Mouse (Mus musculus): Measurements from ENCODE around the gene Aldh3a2. TPM values are rescaled to one million over a fixed set of nuclear protein-coding genes. Genes with fewer than 3 reads are reported as not detected.

Aldh3a2 gene
- polyA plus RNA-seq, 1 experiment: 15.8 TPM

DNA sequence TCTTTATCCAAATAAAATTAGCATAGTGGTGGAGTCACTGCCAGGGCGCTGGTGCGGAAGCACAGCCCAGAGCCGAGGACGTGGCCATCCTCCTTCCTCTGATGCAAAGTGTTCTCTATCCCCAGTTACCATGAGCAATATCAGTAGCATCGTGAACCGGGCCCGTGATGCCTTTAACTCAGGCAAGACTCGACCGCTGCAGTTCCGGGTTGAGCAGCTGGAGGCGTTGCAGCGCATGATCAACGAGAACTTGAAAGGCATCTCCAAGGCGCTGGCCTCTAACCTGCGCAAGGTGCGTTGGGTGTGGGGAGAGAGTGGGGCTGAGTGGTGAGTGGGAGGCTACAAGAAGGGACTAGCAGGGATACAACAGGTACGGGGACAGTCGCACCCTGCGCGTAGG lies 55.2 kb downstream of the Aldh3a2 start:
- no peaks in the 10 kb centered on the region for H3K27me3 ChIP-seq (ENCODE audit: control insufficient read depth, insufficient read depth, insufficient read length)
- no peaks in the 10 kb centered on the region for H3K79me3 ChIP-seq (ENCODE audit: low read depth)
- no peak overlapping the region for H3K4me3 ChIP-seq (ENCODE audit: insufficient read depth, poor library complexity, severe bottlenecking)
- no peak for TF ChIP-seq FOSL1 (IDR thresholded peaks at IDR 0.05; ENCODE audit: insufficient read depth, low read length, poor library complexity, severe bottlenecking)
- TF ChIP-seq MYOG (IDR thresholded peaks at IDR 0.05; ENCODE audit: control insufficient read depth, extremely low read depth, insufficient read length): no peak
- no peak for TF ChIP-seq CEBPB (IDR thresholded peaks at IDR 0.05; ENCODE audit: low read depth)
- TF ChIP-seq USF1 (IDR thresholded peaks at IDR 0.05; ENCODE audit: low read depth): no peak
- no peak for TF ChIP-seq MAX (IDR thresholded peaks at IDR 0.05)
- no peak for TF ChIP-seq CTCF (IDR thresholded peaks at IDR 0.05; ENCODE audit: control insufficient read depth, insufficient read depth, insufficient read length)
- TF ChIP-seq MYOD1 (IDR thresholded peaks at IDR 0.05; ENCODE audit: control insufficient read depth, insufficient read length, low read depth): no peak
- no peaks in the 10 kb centered on the region for H3K79me2 ChIP-seq (ENCODE audit: control insufficient read depth, insufficient read depth)
- no peaks in the 10 kb centered on the region for H3K36me3 ChIP-seq (ENCODE audit: control insufficient read depth, insufficient read depth)
- H3ac ChIP-seq (ENCODE audit: control insufficient read depth, insufficient read length, low read depth): no peak overlapping the region

DNA sequence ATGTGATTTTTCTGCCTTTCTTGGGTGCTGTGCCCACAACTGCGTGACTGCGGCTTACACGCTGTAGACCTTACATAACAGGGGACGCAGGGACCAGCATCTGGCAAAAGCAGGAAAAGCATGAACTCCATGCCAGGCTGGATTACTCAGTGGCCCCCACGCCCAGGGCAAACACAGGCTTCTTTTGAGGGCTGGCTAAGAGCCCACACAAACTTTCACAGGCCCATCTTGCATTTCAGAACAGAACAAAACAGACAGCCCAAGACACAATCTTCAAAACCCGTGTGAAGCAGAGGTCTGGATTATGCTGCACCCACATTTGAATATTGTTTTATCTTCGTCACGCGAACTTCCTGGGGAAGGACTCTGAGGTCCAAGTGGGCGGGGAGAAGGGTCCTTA lies 58.9 kb downstream of the Aldh3a2 start:
- Histone ChIP-seq H3ac (ENCODE audit: control insufficient read depth, insufficient read length, low read depth) (no peak overlapping the region), H3K27me3 (ENCODE audit: control insufficient read depth, insufficient read depth, insufficient read length) (no peaks in the 10 kb centered on the region), H3K79me2 (ENCODE audit: control insufficient read depth, insufficient read depth) (no peaks in the 10 kb centered on the region), H3K79me3 (ENCODE audit: low read depth) (no peaks in the 10 kb centered on the region), H3K36me3 (ENCODE audit: control insufficient read depth, insufficient read depth) (no peaks in the 10 kb centered on the region), H3K4me3 (ENCODE audit: insufficient read depth, poor library complexity, severe bottlenecking) (no peak overlapping the region)
- no peak for TF ChIP-seq MYOD1 (IDR thresholded peaks at IDR 0.05; ENCODE audit: control insufficient read depth, insufficient read length, low read depth)
- peak; percentile 76 for TF ChIP-seq MAX (IDR thresholded peaks at IDR 0.05)
- no peak for TF ChIP-seq FOSL1 (IDR thresholded peaks at IDR 0.05; ENCODE audit: insufficient read depth, low read length, poor library complexity, severe bottlenecking)

DNA sequence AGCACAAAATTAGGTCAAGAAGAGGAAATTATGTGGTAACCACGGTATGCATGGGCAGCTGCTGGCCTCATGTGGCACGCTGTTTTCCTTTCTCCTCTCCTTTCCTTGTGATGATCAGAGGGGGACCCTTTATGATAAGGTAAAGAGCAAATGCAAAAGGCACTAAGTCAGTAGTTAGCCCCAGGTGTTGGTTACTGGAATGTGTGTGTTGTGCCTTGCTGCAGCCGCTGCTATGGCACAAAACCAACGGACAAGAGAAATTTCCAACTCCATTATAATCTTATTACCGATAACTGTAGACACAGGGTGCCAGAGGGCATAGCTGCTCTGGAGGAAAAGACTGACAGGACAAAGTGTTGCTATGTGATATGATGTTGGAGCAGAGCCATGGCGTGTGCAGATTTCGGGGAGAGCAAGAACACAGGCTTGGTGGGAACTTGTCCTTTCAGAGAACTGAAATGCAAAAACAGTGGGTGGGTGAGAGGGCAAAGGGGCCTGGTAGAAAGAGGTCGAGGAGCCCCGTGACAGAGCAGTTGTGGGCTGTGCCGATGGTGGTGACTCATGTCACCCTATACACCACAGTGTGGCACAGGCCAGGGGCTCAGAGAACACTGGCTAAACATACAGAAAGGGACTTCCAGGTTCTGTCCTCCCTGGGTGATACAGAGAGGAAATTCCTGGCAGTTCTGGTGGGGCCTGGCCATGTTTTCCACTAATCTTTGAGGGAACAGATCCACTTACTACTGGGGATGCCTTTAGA lies 59.6 kb downstream of the Aldh3a2 start, which contains the start of gene Aldh3a1:
Aldh3a1 (plus strand) TSS at position 51 of the 760 bp plus-strand sequence.
- Histone ChIP-seq H3ac (ENCODE audit: control insufficient read depth, insufficient read length, low read depth) (no peak within 1 kb of the TSS), H3K4me3 (ENCODE audit: insufficient read depth, poor library complexity, severe bottlenecking) (no peak within 1 kb of the TSS), H3K36me3 (ENCODE audit: control insufficient read depth, insufficient read depth) (no peaks in the 10 kb centered on the region), H3K27me3 (ENCODE audit: control insufficient read depth, insufficient read depth, insufficient read length) (no peaks in the 10 kb centered on the region), H3K79me2 (ENCODE audit: control insufficient read depth, insufficient read depth) (no peaks in the 10 kb centered on the region), H3K79me3 (ENCODE audit: low read depth) (no peaks in the 10 kb centered on the region)
- TF ChIP-seq CEBPB (IDR thresholded peaks at IDR 0.05; ENCODE audit: low read depth) (no peak), FOSL1 (IDR thresholded peaks at IDR 0.05; ENCODE audit: insufficient read depth, low read length, poor library complexity, severe bottlenecking) (no peak), CTCF (IDR thresholded peaks at IDR 0.05; ENCODE audit: control insufficient read depth, insufficient read depth, insufficient read length) (no peak), USF1 (IDR thresholded peaks at IDR 0.05; ENCODE audit: low read depth) (peak; percentile 27), MAX (IDR thresholded peaks at IDR 0.05) (no peak), MYOG (IDR thresholded peaks at IDR 0.05; ENCODE audit: control insufficient read depth, extremely low read depth, insufficient read length) (no peak)

DNA sequence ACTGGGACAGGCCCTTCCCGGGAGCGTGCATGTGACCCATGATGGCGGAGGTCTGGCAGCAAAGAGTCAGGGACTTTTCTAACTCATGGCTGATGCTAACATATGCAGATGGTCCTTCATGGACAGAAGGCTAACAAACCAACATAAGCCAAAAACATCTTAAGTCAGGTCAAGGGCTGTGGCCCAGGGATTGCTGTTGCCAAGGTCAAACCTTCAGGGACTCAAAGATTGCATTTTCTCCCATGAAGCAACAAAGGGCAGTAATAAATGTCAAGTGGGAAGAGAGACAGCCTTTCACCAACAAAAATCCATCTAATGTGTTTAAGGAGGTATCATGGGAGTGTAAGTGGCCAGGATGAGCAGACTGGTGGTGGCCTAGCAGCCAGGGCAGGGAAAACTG lies 61.1 kb downstream of the Aldh3a2 start:
- no peak overlapping the region for H3K4me3 ChIP-seq (ENCODE audit: insufficient read depth, poor library complexity, severe bottlenecking)
- no peaks in the 10 kb centered on the region for H3K36me3 ChIP-seq (ENCODE audit: control insufficient read depth, insufficient read depth)
- H3K27me3 ChIP-seq (ENCODE audit: control insufficient read depth, insufficient read depth, insufficient read length): no peaks in the 10 kb centered on the region
- no peak for TF ChIP-seq CEBPB (IDR thresholded peaks at IDR 0.05; ENCODE audit: low read depth)
- TF ChIP-seq CTCF (IDR thresholded peaks at IDR 0.05; ENCODE audit: control insufficient read depth, insufficient read depth, insufficient read length): no peak
- no peak for TF ChIP-seq MYOG (IDR thresholded peaks at IDR 0.05; ENCODE audit: control insufficient read depth, extremely low read depth, insufficient read length)
- TF ChIP-seq FOSL1 (IDR thresholded peaks at IDR 0.05; ENCODE audit: insufficient read depth, low read length, poor library complexity, severe bottlenecking): no peak
- no peak for TF ChIP-seq USF1 (IDR thresholded peaks at IDR 0.05; ENCODE audit: low read depth)
- TF ChIP-seq MAX (IDR thresholded peaks at IDR 0.05): no peak
- no peak for TF ChIP-seq MYOD1 (IDR thresholded peaks at IDR 0.05; ENCODE audit: control insufficient read depth, insufficient read length, low read depth)
- H3K79me2 ChIP-seq (ENCODE audit: control insufficient read depth, insufficient read depth): no peaks in the 10 kb centered on the region
- H3ac ChIP-seq (ENCODE audit: control insufficient read depth, insufficient read length, low read depth): no peak overlapping the region
- H3K79me3 ChIP-seq (ENCODE audit: low read depth): no peaks in the 10 kb centered on the region

DNA sequence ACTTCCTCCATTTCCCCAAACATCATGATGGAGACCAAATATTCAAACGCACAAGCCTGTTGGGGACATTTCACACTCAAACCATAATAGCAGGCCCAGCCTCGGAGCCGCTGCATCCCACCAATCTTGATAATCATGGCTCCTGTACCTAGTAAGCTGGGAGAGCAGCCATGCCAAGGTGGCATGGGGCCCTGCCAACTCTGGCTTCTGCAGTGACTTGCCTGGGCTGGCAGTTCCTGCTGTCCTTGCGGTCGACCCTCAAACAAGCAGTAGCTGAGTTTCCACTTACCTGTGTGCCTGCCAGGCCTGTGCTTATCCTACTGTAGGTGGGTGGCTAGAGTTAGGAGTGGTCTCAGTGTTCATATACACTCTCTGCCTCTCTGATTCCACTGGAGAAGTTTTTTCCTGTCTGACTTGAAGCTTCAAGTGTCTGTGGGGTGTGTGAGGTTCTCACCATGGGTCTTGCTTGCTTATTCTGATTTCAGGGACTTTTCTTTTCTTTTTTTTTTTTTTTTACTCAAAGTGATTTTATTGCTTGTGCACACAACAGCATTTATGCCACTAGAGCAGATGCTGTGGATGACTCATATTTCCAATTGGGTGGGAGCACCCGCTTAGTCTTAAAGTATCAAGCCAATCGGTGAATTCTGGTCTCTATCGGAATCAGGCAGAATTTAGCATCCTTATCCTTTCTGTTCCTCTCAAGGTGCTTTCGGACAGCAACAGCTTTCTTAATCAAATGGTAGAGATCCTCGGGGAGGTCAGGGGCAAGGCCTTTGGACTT lies 61.9 kb downstream of the Aldh3a2 start:
- no peaks in the 10 kb centered on the region for H3K36me3 ChIP-seq (ENCODE audit: control insufficient read depth, insufficient read depth)
- no peak overlapping the region for H3K4me3 ChIP-seq (ENCODE audit: insufficient read depth, poor library complexity, severe bottlenecking)
- TF ChIP-seq FOSL1 (IDR thresholded peaks at IDR 0.05; ENCODE audit: insufficient read depth, low read length, poor library complexity, severe bottlenecking): no peak
- no peak for TF ChIP-seq MAX (IDR thresholded peaks at IDR 0.05)
- no peak for TF ChIP-seq CEBPB (IDR thresholded peaks at IDR 0.05; ENCODE audit: low read depth)
- TF ChIP-seq CTCF (IDR thresholded peaks at IDR 0.05; ENCODE audit: control insufficient read depth, insufficient read depth, insufficient read length): no peak
- TF ChIP-seq MYOD1 (IDR thresholded peaks at IDR 0.05; ENCODE audit: control insufficient read depth, insufficient read length, low read depth): no peak
- TF ChIP-seq USF1 (IDR thresholded peaks at IDR 0.05; ENCODE audit: low read depth): no peak
- no peak for TF ChIP-seq MYOG (IDR thresholded peaks at IDR 0.05; ENCODE audit: control insufficient read depth, extremely low read depth, insufficient read length)

More for the DNA sequence above, 61.9 kb downstream of the Aldh3a2 start:
- Histone ChIP-seq H3ac (ENCODE audit: control insufficient read depth, insufficient read length, low read depth) (no peak overlapping the region), H3K79me3 (ENCODE audit: low read depth) (no peaks in the 10 kb centered on the region), H3K27me3 (ENCODE audit: control insufficient read depth, insufficient read depth, insufficient read length) (no peaks in the 10 kb centered on the region), H3K79me2 (ENCODE audit: control insufficient read depth, insufficient read depth) (no peaks in the 10 kb centered on the region)

Data from C2C12 (cell line).